8 mouse cellular contexts compared by ENCODE assay signal in the genomic region with DNA sequence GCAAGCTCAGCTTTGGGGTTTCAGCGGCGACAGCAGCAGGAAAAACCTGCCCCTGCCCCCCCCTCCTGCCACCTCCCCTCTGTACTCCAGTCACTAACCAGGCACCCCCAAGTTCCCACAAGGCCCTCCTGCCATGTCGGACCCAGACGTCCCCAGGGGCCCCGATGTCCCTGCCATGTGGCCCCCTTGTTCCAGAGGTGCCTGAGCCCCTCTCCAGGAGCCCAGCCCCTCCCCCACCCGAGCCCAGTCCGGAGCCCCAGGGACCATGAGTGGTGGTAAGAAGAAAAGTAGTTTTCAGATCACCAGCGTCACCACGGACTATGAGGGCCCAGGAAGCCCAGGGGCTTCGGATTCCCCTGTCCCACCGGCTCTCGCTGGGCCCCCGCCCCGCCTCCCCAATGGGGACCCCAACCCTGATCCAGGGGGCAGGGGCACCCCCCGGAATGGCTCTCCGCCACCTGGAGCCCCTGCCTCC. TPM values are rescaled to one million over a fixed set of nuclear protein-coding genes. Genes with fewer than 3 reads are reported as not detected.
DNase-seq lines count a peak whose midpoint lies in the region; ATAC-seq and TF ChIP-seq lines count a peak whose summit lies in the region.

No protein-coding gene starts in this region.

- 2% methylated on average over 16 of the region's 16 CpGs for WGBS in lung, embryonic 15.5 days
- WGBS in embryonic facial prominence, embryonic 12.5 days, result under 1% methylated on average over 16 of the region's 16 CpGs
- 1% methylated on average over 16 of the region's 16 CpGs for WGBS in hindbrain, embryonic 12.5 days
- 2% methylated on average over 16 of the region's 16 CpGs for WGBS in liver, postnatal 0 days (ENCODE audit: insufficient replicate concordance)

- peaks cover 36% of the 10 kb centered on the region for H3K4me1 ChIP-seq in lung, embryonic 15.5 days
- H3K4me1 ChIP-seq in embryonic facial prominence, embryonic 12.5 days, result peaks cover 23% of the 10 kb centered on the region
- H3K4me1 ChIP-seq in hindbrain, embryonic 12.5 days, result peaks cover 34% of the 10 kb centered on the region
- H3K4me1 ChIP-seq in liver, postnatal 0 days (ENCODE audit: insufficient read depth), result peaks cover 33% of the 10 kb centered on the region

- peak overlapping the region; percentile 99 for H3K27ac ChIP-seq in lung, embryonic 15.5 days
- peak overlapping the region; percentile 95 for H3K27ac ChIP-seq in embryonic facial prominence, embryonic 12.5 days
- peak overlapping the region; percentile 96 for H3K27ac ChIP-seq in hindbrain, embryonic 12.5 days
- peak overlapping the region; percentile 99 for H3K27ac ChIP-seq in liver, postnatal 0 days (ENCODE audit: low read depth)

- H3K27me3 ChIP-seq in lung, embryonic 15.5 days, result no peaks in the 10 kb centered on the region
- H3K27me3 ChIP-seq in embryonic facial prominence, embryonic 12.5 days, result no peaks in the 10 kb centered on the region
- H3K27me3 ChIP-seq in hindbrain, embryonic 12.5 days, result no peaks in the 10 kb centered on the region
- H3K27me3 ChIP-seq in liver, postnatal 0 days (ENCODE audit: insufficient read depth, low read length), result no peaks in the 10 kb centered on the region

- H3K9ac ChIP-seq in lung, embryonic 15.5 days, result peak overlapping the region; percentile 79
- peak overlapping the region; percentile 78 for H3K9ac ChIP-seq in embryonic facial prominence, embryonic 12.5 days
- peak overlapping the region; percentile 87 for H3K9ac ChIP-seq in hindbrain, embryonic 12.5 days
- peak overlapping the region; percentile 91 for H3K9ac ChIP-seq in liver, postnatal 0 days (replicated peaks)

- no peak for TF ChIP-seq CTCF in liver, postnatal 0 days (IDR thresholded peaks at IDR 0.05; ENCODE audit: low read depth)

- peak overlapping the region; percentile 86 for H3K4me3 ChIP-seq in lung, embryonic 15.5 days
- peak overlapping the region; percentile 85 for H3K4me3 ChIP-seq in embryonic facial prominence, embryonic 12.5 days
- peak overlapping the region; percentile 69 for H3K4me3 ChIP-seq in hindbrain, embryonic 12.5 days
- peak overlapping the region; percentile 75 for H3K4me3 ChIP-seq in liver, postnatal 0 days (ENCODE audit: low read depth, low read length)

- no peaks in the 10 kb centered on the region for H3K9me3 ChIP-seq in lung, embryonic 15.5 days
- H3K9me3 ChIP-seq in embryonic facial prominence, embryonic 12.5 days, result no peaks in the 10 kb centered on the region
- no peaks in the 10 kb centered on the region for H3K9me3 ChIP-seq in hindbrain, embryonic 12.5 days (replicated peaks)
- no peaks in the 10 kb centered on the region for H3K9me3 ChIP-seq in liver, postnatal 0 days (ENCODE audit: low read length)

- peak overlapping the region; percentile 89 for H3K4me2 ChIP-seq in lung, embryonic 15.5 days
- H3K4me2 ChIP-seq in embryonic facial prominence, embryonic 12.5 days (replicated peaks), result peak overlapping the region; percentile 100
- peak overlapping the region; percentile 97 for H3K4me2 ChIP-seq in hindbrain, embryonic 12.5 days (replicated peaks)
- peak overlapping the region; percentile 83 for H3K4me2 ChIP-seq in liver, postnatal 0 days (ENCODE audit: low read depth, low read length)

- H3K36me3 ChIP-seq in lung, embryonic 15.5 days, result peaks cover 13% of the 10 kb centered on the region
- peaks cover 14% of the 10 kb centered on the region for H3K36me3 ChIP-seq in embryonic facial prominence, embryonic 12.5 days
- peaks cover 13% of the 10 kb centered on the region for H3K36me3 ChIP-seq in hindbrain, embryonic 12.5 days
- H3K36me3 ChIP-seq in liver, postnatal 0 days (replicated peaks; ENCODE audit: insufficient read depth, low read length), result peaks cover 15% of the 10 kb centered on the region

- peak; percentile 3; the same call in 1 of the 2 replicates for ATAC-seq in lung, embryonic 15.5 days (ENCODE audit: borderline replicate concordance, extremely low read depth, low FRiP score, low TSS enrichment)
- ATAC-seq in embryonic facial prominence, embryonic 12.5 days (ENCODE audit: insufficient number of reproducible peaks, insufficient read depth, low FRiP score, low TSS enrichment), result no peak
- ATAC-seq in hindbrain, embryonic 12.5 days (ENCODE audit: low FRiP score), result no peak
- peak; percentile 6; the same call in 1 of the 2 replicates for ATAC-seq in liver, postnatal 0 days

- no peak for TF ChIP-seq EP300 in liver, postnatal 0 days (IDR thresholded peaks at IDR 0.05; ENCODE audit: low read depth)

- intact Hi-C loops in left cerebral cortex, postnatal 25 days (cut with DNase I), result no loop called here

- DNase-seq in lung, postnatal 25 days (ENCODE audit: low spot score), result no peak
- DNase-seq in liver, postnatal 0 days, result peak; percentile 63
- DNase-seq in testis, postnatal 10 days (ENCODE audit: low spot score), result peak; percentile 79
- no peak for DNase-seq in layer of hippocampus, adult 18-20 months (ENCODE audit: low spot score in 2 of 2)
- no peak for DNase-seq in left cerebral cortex, postnatal 25 days (ENCODE audit: low spot score in 2 of 2)

RNA-seq across cellular contexts. Expression of gene Tsc22d4, which starts 1.4 kb away (rescaled TPM):
- polyA plus RNA-seq in lung, embryonic 15.5 days (2015; fragmentation: Nextera tagmentation; extraction: Ambion mirVana), result 136 and 150 TPM in 2 replicates
- 129 and 133 TPM in 2 replicates for polyA plus RNA-seq in embryonic facial prominence, embryonic 12.5 days (2016; fragmentation: Nextera tagmentation; extraction: Ambion mirVana)
- 81.8 and 82.9 TPM in 2 replicates for polyA plus RNA-seq in hindbrain, embryonic 12.5 days (2016; fragmentation: Nextera tagmentation; extraction: Ambion mirVana)
- polyA plus RNA-seq in liver, postnatal 0 days (2015; fragmentation: Nextera tagmentation; extraction: Ambion mirVana), result 65.3 and 65.9 TPM in 2 replicates
- 100 to 1,000 TPM; 164 to 187 TPM for total RNA-seq in layer of hippocampus, adult 18-20 months (2021)
- 100 to 1,000 TPM; 173 to 195 TPM for total RNA-seq in left cerebral cortex, postnatal 25 days (2021)

RNA-seq across cellular contexts. Expression of gene Nyap1, which starts 5.5 kb away (rescaled TPM):
- polyA plus RNA-seq in lung, embryonic 15.5 days (2015; fragmentation: Nextera tagmentation; extraction: Ambion mirVana), result 1.6 and 1.8 TPM in 2 replicates
- polyA plus RNA-seq in embryonic facial prominence, embryonic 12.5 days (2016; fragmentation: Nextera tagmentation; extraction: Ambion mirVana), result 3.7 and 4.6 TPM in 2 replicates
- 20.9 and 22.2 TPM in 2 replicates for polyA plus RNA-seq in hindbrain, embryonic 12.5 days (2016; fragmentation: Nextera tagmentation; extraction: Ambion mirVana)
- polyA plus RNA-seq in liver, postnatal 0 days (2015; fragmentation: Nextera tagmentation; extraction: Ambion mirVana), result 0.11 and 0.18 TPM in 2 replicates
- 10 to 100 TPM; 72.6 to 74.4 TPM for total RNA-seq in layer of hippocampus, adult 18-20 months (2021)
- 10 to 100 TPM; 69.0 to 73.4 TPM for total RNA-seq in left cerebral cortex, postnatal 25 days (2021)

RNA-seq across cellular contexts. Expression of gene Ppp1r35, which starts 31.8 kb away (rescaled TPM):
- polyA plus RNA-seq in lung, embryonic 15.5 days (2015; fragmentation: Nextera tagmentation; extraction: Ambion mirVana), result 33.7 and 33.9 TPM in 2 replicates
- polyA plus RNA-seq in embryonic facial prominence, embryonic 12.5 days (2016; fragmentation: Nextera tagmentation; extraction: Ambion mirVana), result 51.3 and 51.9 TPM in 2 replicates
- 55.1 and 59.7 TPM in 2 replicates for polyA plus RNA-seq in hindbrain, embryonic 12.5 days (2016; fragmentation: Nextera tagmentation; extraction: Ambion mirVana)
- polyA plus RNA-seq in liver, postnatal 0 days (2015; fragmentation: Nextera tagmentation; extraction: Ambion mirVana), result 13.4 and 18.1 TPM in 2 replicates
- 10 to 100 TPM; 23.1 to 26.4 TPM for total RNA-seq in layer of hippocampus, adult 18-20 months (2021)
- total RNA-seq in left cerebral cortex, postnatal 25 days (2021), result 10 to 100 TPM; 23.4 to 27.1 TPM

RNA-seq across cellular contexts. Expression of gene Mepce, which starts 40.6 kb away (rescaled TPM):
- polyA plus RNA-seq in lung, embryonic 15.5 days (2015; fragmentation: Nextera tagmentation; extraction: Ambion mirVana), result 11.5 and 12.3 TPM in 2 replicates
- polyA plus RNA-seq in embryonic facial prominence, embryonic 12.5 days (2016; fragmentation: Nextera tagmentation; extraction: Ambion mirVana), result 14.5 and 15.8 TPM in 2 replicates
- polyA plus RNA-seq in hindbrain, embryonic 12.5 days (2016; fragmentation: Nextera tagmentation; extraction: Ambion mirVana), result 11.0 and 14.8 TPM in 2 replicates
- polyA plus RNA-seq in liver, postnatal 0 days (2015; fragmentation: Nextera tagmentation; extraction: Ambion mirVana), result 4.7 and 5.0 TPM in 2 replicates
- total RNA-seq in layer of hippocampus, adult 18-20 months (2021), result 10 to 100 TPM; 52.1 to 53.6 TPM
- total RNA-seq in left cerebral cortex, postnatal 25 days (2021), result 10 to 100 TPM; 41.4 to 45.0 TPM

RNA-seq across cellular contexts. Expression of gene Zcwpw1, which starts 40.7 kb away (rescaled TPM):
- 23.1 and 28.2 TPM in 2 replicates for polyA plus RNA-seq in lung, embryonic 15.5 days (2015; fragmentation: Nextera tagmentation; extraction: Ambion mirVana)
- polyA plus RNA-seq in embryonic facial prominence, embryonic 12.5 days (2016; fragmentation: Nextera tagmentation; extraction: Ambion mirVana), result 38.2 and 39.3 TPM in 2 replicates
- 19.5 and 20.1 TPM in 2 replicates for polyA plus RNA-seq in hindbrain, embryonic 12.5 days (2016; fragmentation: Nextera tagmentation; extraction: Ambion mirVana)
- polyA plus RNA-seq in liver, postnatal 0 days (2015; fragmentation: Nextera tagmentation; extraction: Ambion mirVana), result 1.5 and 1.9 TPM in 2 replicates
- 1 to 10 TPM; 6.1 TPM for total RNA-seq in layer of hippocampus, adult 18-20 months (2021)
- total RNA-seq in left cerebral cortex, postnatal 25 days (2021), result 1 to 10 TPM; 4.6 to 6.7 TPM

Comparison
In these comparisons a context has a peak if more than half of its experiments do, and no peak if none do; other contexts are left out.
1. ATAC-seq: peak in lung, embryonic 15.5 days (single experiment) and liver, postnatal 0 days (single experiment); none in embryonic facial prominence, embryonic 12.5 days (single experiment) and hindbrain, embryonic 12.5 days (single experiment).
2. DNase-seq: peak in liver, postnatal 0 days (single experiment) and testis, postnatal 10 days (single experiment); none in lung, postnatal 25 days (single experiment), layer of hippocampus, adult 18-20 months (0 of 2) and left cerebral cortex, postnatal 25 days (0 of 2).
3. Peak in every context shown above with its lines, with median percentiles within 50 percentile points of each other: H3K27ac ChIP-seq, H3K4me2 ChIP-seq, H3K4me3 ChIP-seq and H3K9ac ChIP-seq.